Mouse (Mus musculus): ENCODE measurements around the gene Bicc1. TPM values are rescaled to one million over a fixed set of nuclear protein-coding genes. Genes with fewer than 3 reads are reported as not detected.

Bicc1 gene
- polyA plus RNA-seq (2014; fragmentation: Nextera tagmentation; extraction: Ambion mirVana), result 8.5 and 9.0 TPM in 2 replicates

DNA sequence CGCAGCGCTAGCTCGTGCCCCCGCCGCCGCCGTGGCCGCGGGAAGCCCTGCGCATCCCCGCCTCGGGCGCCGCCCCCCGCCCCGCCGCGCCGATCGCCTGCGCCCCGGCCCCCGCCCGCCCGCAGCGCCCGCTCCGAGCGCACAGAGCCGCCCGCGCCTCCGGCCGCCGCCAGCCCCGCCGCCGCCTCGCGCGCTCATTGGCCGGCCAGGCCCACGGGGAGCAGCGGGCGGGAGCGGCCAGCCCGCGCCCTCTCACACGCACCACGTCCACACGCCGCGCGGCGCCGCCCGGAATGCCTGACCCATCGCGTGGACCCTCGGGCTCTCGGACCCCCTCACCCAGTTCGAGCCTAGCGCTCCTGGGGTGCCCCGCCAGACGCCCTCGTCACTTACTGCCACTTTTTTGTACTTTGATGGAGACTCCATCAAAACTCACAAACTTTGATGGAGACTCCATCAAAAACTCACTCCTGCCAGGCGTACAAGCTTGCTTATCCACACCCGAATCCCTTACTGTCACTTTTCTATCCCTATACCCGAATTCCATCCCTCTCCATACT lies at the start of gene Bicc1:
TSS of gene Bicc1 (minus strand) at position 25 of the 560 bp plus-strand sequence.
- Histone ChIP-seq H3K27me3 (ENCODE audit: control insufficient read depth, insufficient read depth, low read length) (peaks cover 5% of the 10 kb centered on the region; the same call in 1 of the 2 replicates), H3K4me1 (ENCODE audit: control insufficient read depth, insufficient read depth, low read length) (no peaks in the 10 kb centered on the region), H3K36me3 (ENCODE audit: control insufficient read depth, insufficient read depth, low read length) (no peaks in the 10 kb centered on the region), H3K9ac (ENCODE audit: low read length) (peak within 1 kb of the TSS; percentile 74), H3K4me3 (ENCODE audit: low read depth, low read length) (peak within 1 kb of the TSS; percentile 67), H3K27ac (ENCODE audit: low read depth, low read length) (no peak within 1 kb of the TSS), H3K9me3 (ENCODE audit: control insufficient read depth, low read length) (no peaks in the 10 kb centered on the region), H3K4me2 (ENCODE audit: low read depth) (peak within 1 kb of the TSS; percentile 94)
- DNase-seq (ENCODE audit: low spot score) (no peak), ATAC-seq (ENCODE audit: insufficient read depth, low FRiP score, low TSS enrichment) (peak; percentile 88)
- WGBS, result 1% methylated on average over 25 of the region's 69 CpGs

DNA sequence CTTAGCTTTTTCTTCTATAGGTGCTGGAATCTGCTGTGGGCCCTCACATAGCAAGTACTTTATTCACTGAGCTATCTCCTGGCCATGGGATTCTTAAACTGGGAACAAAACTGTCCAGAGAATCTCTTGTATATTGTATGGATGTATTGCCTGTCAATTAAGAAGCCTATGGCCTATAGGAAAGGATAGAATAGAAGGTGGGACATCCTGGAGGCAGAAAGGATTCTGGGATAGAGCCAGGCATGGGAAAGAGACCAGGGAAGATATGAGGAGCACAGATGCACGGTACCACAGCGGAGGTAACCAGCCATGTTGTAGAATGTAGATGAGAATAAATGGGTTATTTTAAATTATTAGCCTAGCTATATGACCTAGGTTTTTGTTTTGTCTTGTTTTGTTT lies 42.0 kb upstream of the Bicc1 start:
- H3K36me3 ChIP-seq (ENCODE audit: control insufficient read depth, insufficient read depth, low read length), result no peaks in the 10 kb centered on the region
- 92% methylated on average over 2 of the region's 2 CpGs for WGBS
- DNase-seq (ENCODE audit: low spot score), result no peak

DNA sequence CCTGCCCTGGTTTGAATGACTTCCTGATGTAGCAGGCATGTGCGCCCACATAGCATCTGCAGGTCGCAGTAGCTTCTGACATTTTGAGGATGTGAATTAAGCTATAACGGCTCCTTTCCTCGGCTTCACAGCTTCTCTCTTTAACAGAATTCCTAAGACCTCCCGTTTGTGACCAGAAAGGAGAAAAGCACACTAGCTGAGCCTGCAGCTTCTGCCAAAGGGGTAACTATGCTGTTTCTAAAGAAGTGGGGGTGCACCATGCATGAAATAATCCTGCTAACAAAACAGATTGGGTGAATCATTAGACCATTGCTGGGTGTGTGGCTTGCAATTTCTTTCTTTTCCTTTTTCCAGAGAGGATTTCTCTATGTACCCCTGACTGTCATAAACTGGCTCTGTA lies 41.5 kb upstream of the Bicc1 start:
- Histone ChIP-seq H3K4me3 (ENCODE audit: low read depth, low read length) (no peak overlapping the region), H3K4me2 (ENCODE audit: low read depth) (no peak overlapping the region), H3K27ac (ENCODE audit: low read depth, low read length) (no peak overlapping the region), H3K4me1 (ENCODE audit: control insufficient read depth, insufficient read depth, low read length) (no peaks in the 10 kb centered on the region), H3K9ac (ENCODE audit: low read length) (no peak overlapping the region), H3K9me3 (ENCODE audit: control insufficient read depth, low read length) (no peaks in the 10 kb centered on the region), H3K36me3 (ENCODE audit: control insufficient read depth, insufficient read depth, low read length) (no peaks in the 10 kb centered on the region), H3K27me3 (ENCODE audit: control insufficient read depth, insufficient read depth, low read length) (no peaks in the 10 kb centered on the region)
- DNase-seq (ENCODE audit: low spot score) (no peak), ATAC-seq (ENCODE audit: insufficient read depth, low FRiP score, low TSS enrichment) (no peak)
- 69% methylated on average over 5 of the region's 5 CpGs for WGBS

More for the DNA sequence above, 42.0 kb upstream of the Bicc1 start:
- no peaks in the 10 kb centered on the region for H3K9me3 ChIP-seq (ENCODE audit: control insufficient read depth, low read length)
- no peak overlapping the region for H3K9ac ChIP-seq (ENCODE audit: low read length)
- no peak for ATAC-seq (ENCODE audit: insufficient read depth, low FRiP score, low TSS enrichment)
- H3K4me3 ChIP-seq (ENCODE audit: low read depth, low read length), result no peak overlapping the region
- no peaks in the 10 kb centered on the region for H3K27me3 ChIP-seq (ENCODE audit: control insufficient read depth, insufficient read depth, low read length)
- H3K4me1 ChIP-seq (ENCODE audit: control insufficient read depth, insufficient read depth, low read length), result no peaks in the 10 kb centered on the region
- no peak overlapping the region for H3K4me2 ChIP-seq (ENCODE audit: low read depth)
- no peak overlapping the region for H3K27ac ChIP-seq (ENCODE audit: low read depth, low read length)

DNA sequence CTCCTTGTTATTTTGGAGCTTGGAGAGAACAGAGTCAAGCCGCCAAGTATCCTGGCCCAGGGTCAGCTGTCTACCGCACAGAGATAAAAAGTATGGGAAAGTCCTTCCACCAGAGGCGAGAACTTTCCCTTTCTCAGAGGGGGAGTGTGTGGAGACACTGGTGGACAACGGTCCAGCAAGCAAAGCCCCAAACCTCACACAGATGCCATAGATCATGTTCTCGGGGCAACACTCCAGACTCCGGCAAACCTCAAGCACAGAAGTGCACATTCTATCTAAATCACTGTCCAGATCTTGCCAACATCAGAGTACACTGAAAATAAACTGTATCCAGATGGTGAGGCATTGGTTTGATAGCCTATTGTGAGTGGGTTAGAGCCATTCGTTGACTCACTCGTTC lies 39.2 kb upstream of the Bicc1 start:
- WGBS, result 88% methylated on average over 8 of the region's 8 CpGs
- H3K36me3 ChIP-seq (ENCODE audit: control insufficient read depth, insufficient read depth, low read length), result no peaks in the 10 kb centered on the region
- DNase-seq (ENCODE audit: low spot score), result no peak
- no peak overlapping the region for H3K27ac ChIP-seq (ENCODE audit: low read depth, low read length)
- H3K9me3 ChIP-seq (ENCODE audit: control insufficient read depth, low read length), result no peaks in the 10 kb centered on the region
- no peak overlapping the region for H3K4me3 ChIP-seq (ENCODE audit: low read depth, low read length)
- no peaks in the 10 kb centered on the region for H3K4me1 ChIP-seq (ENCODE audit: control insufficient read depth, insufficient read depth, low read length)
- H3K9ac ChIP-seq (ENCODE audit: low read length), result no peak overlapping the region
- ATAC-seq (ENCODE audit: insufficient read depth, low FRiP score, low TSS enrichment), result no peak
- H3K4me2 ChIP-seq (ENCODE audit: low read depth), result no peak overlapping the region
- no peaks in the 10 kb centered on the region for H3K27me3 ChIP-seq (ENCODE audit: control insufficient read depth, insufficient read depth, low read length)

DNA sequence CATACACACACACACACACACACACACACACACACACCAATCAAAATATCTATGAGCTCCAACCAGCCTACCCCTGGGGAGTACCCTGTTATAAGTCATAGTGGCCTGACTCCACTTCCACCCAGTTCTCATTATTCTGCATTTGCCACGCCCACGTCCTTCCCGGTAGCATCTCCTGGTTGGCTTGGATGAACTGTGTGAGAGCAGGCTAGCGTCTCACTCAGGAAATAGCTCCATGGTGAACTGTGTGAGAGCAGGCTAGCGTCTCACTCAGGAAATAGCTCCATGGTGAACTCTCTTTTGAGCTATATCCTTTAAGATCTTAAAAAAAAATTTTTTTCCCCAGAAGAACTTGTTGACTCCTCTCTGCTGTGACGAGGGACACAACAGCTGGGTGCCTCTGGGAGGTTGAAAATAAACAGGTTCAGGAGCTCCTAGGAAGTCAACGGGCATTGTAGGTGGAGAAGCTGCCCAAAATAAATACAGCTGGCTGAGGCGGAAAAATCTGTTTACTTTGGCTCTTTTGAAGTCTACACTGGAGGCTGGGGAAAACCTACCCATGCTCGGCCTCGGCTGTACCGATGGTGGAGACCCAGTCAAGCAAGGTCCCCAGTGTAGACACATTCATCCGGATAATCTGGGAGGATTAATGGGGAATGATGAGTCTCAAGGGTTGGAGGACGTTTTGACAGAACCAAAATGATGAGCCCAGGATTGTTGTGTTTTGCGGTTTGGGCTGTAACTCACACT lies 37.7 kb upstream of the Bicc1 start:
- Histone ChIP-seq H3K9me3 (ENCODE audit: control insufficient read depth, low read length) (no peaks in the 10 kb centered on the region), H3K4me1 (ENCODE audit: control insufficient read depth, insufficient read depth, low read length) (no peaks in the 10 kb centered on the region), H3K27ac (ENCODE audit: low read depth, low read length) (no peak overlapping the region), H3K9ac (ENCODE audit: low read length) (no peak overlapping the region), H3K36me3 (ENCODE audit: control insufficient read depth, insufficient read depth, low read length) (no peaks in the 10 kb centered on the region), H3K27me3 (ENCODE audit: control insufficient read depth, insufficient read depth, low read length) (no peaks in the 10 kb centered on the region), H3K4me2 (ENCODE audit: low read depth) (no peak overlapping the region), H3K4me3 (ENCODE audit: low read depth, low read length) (no peak overlapping the region)
- ATAC-seq (ENCODE audit: insufficient read depth, low FRiP score, low TSS enrichment), result no peak
- WGBS, result 66% methylated on average over 14 of the region's 14 CpGs
- DNase-seq (ENCODE audit: low spot score), result no peak

DNA sequence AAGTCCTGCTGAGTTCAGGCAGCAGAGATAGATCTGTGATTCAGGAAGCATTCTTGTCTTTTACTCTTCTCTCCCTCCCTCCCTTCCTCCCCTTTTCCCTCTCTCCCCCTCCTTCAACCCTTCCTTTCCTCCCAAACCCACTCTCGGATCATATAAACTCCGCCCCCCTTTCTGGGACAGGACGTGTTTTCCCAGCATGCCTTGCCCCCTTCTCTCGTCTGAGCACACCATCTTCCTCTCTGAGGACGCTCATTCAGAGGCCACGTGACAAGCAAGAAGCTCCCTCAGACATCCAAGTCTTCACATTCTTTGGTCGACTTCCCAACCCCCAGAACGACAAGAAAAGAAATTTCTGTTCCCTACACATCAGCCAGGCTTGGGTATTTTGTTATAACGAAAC lies 36.0 kb upstream of the Bicc1 start:
- Histone ChIP-seq H3K27me3 (ENCODE audit: control insufficient read depth, insufficient read depth, low read length) (no peaks in the 10 kb centered on the region), H3K4me2 (ENCODE audit: low read depth) (no peak overlapping the region), H3K4me1 (ENCODE audit: control insufficient read depth, insufficient read depth, low read length) (no peaks in the 10 kb centered on the region), H3K9me3 (ENCODE audit: control insufficient read depth, low read length) (no peaks in the 10 kb centered on the region), H3K4me3 (ENCODE audit: low read depth, low read length) (no peak overlapping the region), H3K9ac (ENCODE audit: low read length) (no peak overlapping the region), H3K36me3 (ENCODE audit: control insufficient read depth, insufficient read depth, low read length) (no peaks in the 10 kb centered on the region), H3K27ac (ENCODE audit: low read depth, low read length) (no peak overlapping the region)
- ATAC-seq (ENCODE audit: insufficient read depth, low FRiP score, low TSS enrichment) (no peak), DNase-seq (ENCODE audit: low spot score) (no peak)
- 55% methylated on average over 9 of the region's 9 CpGs for WGBS

DNA sequence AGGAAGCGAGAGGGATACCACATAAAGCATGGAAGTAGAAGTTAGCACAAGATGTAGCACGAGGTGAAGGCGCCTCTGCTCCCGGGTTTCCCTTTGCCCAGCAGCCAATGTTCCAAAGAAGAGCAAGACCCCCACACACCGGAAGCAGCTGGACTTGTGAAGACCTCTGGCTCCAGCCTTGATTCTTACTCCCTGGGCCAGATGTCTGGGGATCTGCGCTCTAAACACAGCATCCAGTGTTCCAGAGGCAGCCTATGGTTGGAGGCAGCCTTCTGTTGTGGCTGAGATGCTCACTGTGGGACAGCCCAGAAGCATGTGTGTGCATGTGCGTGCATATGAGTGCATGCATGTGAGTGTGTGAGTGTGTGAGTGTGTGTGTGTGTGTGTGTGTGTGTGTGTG lies 35.2 kb upstream of the Bicc1 start:
- Histone ChIP-seq H3K27ac (ENCODE audit: low read depth, low read length) (no peak overlapping the region), H3K4me1 (ENCODE audit: control insufficient read depth, insufficient read depth, low read length) (no peaks in the 10 kb centered on the region), H3K9ac (ENCODE audit: low read length) (no peak overlapping the region), H3K36me3 (ENCODE audit: control insufficient read depth, insufficient read depth, low read length) (no peaks in the 10 kb centered on the region), H3K27me3 (ENCODE audit: control insufficient read depth, insufficient read depth, low read length) (no peaks in the 10 kb centered on the region), H3K9me3 (ENCODE audit: control insufficient read depth, low read length) (no peaks in the 10 kb centered on the region), H3K4me2 (ENCODE audit: low read depth) (no peak overlapping the region), H3K4me3 (ENCODE audit: low read depth, low read length) (no peak overlapping the region)
- DNase-seq (ENCODE audit: low spot score) (no peak), ATAC-seq (ENCODE audit: insufficient read depth, low FRiP score, low TSS enrichment) (no peak)
- 89% methylated on average over 7 of the region's 7 CpGs for WGBS

DNA sequence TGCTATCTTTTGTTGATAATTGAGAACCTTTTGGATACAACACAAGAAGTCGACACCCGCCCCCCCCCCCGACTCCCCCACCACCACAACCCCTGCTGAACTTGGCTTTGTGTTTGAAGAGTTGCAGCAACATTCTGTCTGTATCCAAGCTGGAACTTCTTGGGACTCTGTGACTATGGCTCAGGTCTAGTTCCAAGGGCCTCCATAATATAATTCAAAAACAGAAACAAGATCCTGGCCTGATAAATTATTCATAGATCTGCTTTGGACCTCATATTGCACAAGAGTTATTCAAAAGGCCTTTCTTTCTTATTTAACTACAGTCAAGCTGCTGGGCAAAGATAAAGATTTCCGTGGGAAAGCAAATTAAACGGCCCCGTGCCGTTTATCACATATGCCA lies 33.8 kb upstream of the Bicc1 start:
- Histone ChIP-seq H3K4me3 (ENCODE audit: low read depth, low read length) (no peak overlapping the region), H3K9ac (ENCODE audit: low read length) (no peak overlapping the region), H3K4me1 (ENCODE audit: control insufficient read depth, insufficient read depth, low read length) (no peaks in the 10 kb centered on the region), H3K36me3 (ENCODE audit: control insufficient read depth, insufficient read depth, low read length) (no peaks in the 10 kb centered on the region), H3K27ac (ENCODE audit: low read depth, low read length) (no peak overlapping the region), H3K9me3 (ENCODE audit: control insufficient read depth, low read length) (no peaks in the 10 kb centered on the region), H3K4me2 (ENCODE audit: low read depth) (no peak overlapping the region), H3K27me3 (ENCODE audit: control insufficient read depth, insufficient read depth, low read length) (no peaks in the 10 kb centered on the region)
- ATAC-seq (ENCODE audit: insufficient read depth, low FRiP score, low TSS enrichment) (no peak), DNase-seq (ENCODE audit: low spot score) (no peak)
- WGBS, result 80% methylated on average over 7 of the region's 7 CpGs

DNA sequence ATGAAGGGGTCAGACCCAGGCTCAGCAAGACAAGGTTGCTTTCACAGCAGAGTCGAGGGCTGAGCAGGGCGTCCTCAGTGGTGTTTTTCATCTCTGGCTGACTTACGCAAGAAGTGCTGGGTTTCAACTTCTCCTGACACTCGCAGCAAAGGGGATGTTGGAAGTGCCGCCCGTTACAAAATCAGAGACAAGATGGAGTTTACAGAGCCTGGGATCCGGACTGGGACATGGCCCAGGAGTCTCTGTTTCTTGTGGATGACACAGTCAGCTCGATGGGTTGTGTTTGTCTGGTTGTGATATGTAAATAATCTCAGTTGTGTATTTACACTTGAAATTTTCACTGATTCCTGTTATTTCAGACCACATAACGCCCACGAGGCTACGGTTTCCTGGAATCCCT lies 33.4 kb upstream of the Bicc1 start:
- no peak for DNase-seq (ENCODE audit: low spot score)
- Histone ChIP-seq H3K27me3 (ENCODE audit: control insufficient read depth, insufficient read depth, low read length) (no peaks in the 10 kb centered on the region), H3K4me2 (ENCODE audit: low read depth) (no peak overlapping the region), H3K27ac (ENCODE audit: low read depth, low read length) (no peak overlapping the region), H3K4me3 (ENCODE audit: low read depth, low read length) (no peak overlapping the region), H3K36me3 (ENCODE audit: control insufficient read depth, insufficient read depth, low read length) (no peaks in the 10 kb centered on the region), H3K9me3 (ENCODE audit: control insufficient read depth, low read length) (no peaks in the 10 kb centered on the region), H3K4me1 (ENCODE audit: control insufficient read depth, insufficient read depth, low read length) (no peaks in the 10 kb centered on the region), H3K9ac (ENCODE audit: low read length) (no peak overlapping the region)
- no peak for ATAC-seq (ENCODE audit: insufficient read depth, low FRiP score, low TSS enrichment)
- 83% methylated on average over 11 of the region's 11 CpGs for WGBS
